Mouse (Mus musculus): ENCODE data around the gene Nrg4.

DNA sequence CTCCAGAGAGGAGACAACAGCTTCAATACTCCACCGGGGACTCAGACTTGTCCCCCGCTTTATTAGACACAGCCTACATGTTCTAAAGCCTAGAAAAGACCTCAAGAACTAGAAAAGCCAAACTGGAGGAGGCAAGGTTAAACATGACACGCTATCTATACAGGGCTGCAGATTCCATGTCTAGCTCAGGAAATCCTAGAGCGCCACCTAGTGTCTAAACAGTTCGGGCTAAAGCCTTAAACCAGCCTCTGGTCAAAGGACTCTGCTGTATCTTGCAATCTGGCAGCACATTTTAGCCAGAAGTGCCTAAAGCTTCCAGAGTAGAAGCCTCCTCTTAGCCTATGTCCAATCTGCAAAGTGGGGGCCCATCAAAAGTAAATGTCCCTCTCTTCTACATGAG lies 15.1 kb downstream of the Nrg4 start:
- TF ChIP-seq POLR2A (IDR thresholded peaks at IDR 0.05; ENCODE audit: insufficient read length, low read depth) (no peak), POLR2AphosphoS2 (IDR thresholded peaks at IDR 0.05; ENCODE audit: insufficient read length, low read depth) (no peak), TCF12 (IDR thresholded peaks at IDR 0.05; ENCODE audit: insufficient read depth, poor library complexity, severe bottlenecking) (no peak), MYOG (IDR thresholded peaks at IDR 0.05; ENCODE audit: control insufficient read depth in 1 of 3, insufficient read depth in 1 of 3, insufficient read length in 2 of 3, low read depth in 2 of 3) (no peak), E2F4 (IDR thresholded peaks at IDR 0.05; ENCODE audit: insufficient read depth) (no peak), MAX (IDR thresholded peaks at IDR 0.05; ENCODE audit: low read depth) (no peak), CEBPB (IDR thresholded peaks at IDR 0.05; ENCODE audit: insufficient read depth, poor library complexity, severe bottlenecking) (no peak), REST (IDR thresholded peaks at IDR 0.05; ENCODE audit: insufficient read depth, insufficient read length) (no peak), USF1 (IDR thresholded peaks at IDR 0.05; ENCODE audit: low read depth) (no peak)
